Mouse (Mus musculus): ENCODE results near the gene Zfp74. TPM values are rescaled to one million over a fixed set of nuclear protein-coding genes. Genes with fewer than 3 reads are reported as not detected.
A peak's percentile ranks its signal among the peaks of the same experiment; 100 is the strongest.

Gene Zfp74
- polyA plus RNA-seq, 1 experiment from 2014 or later, result 6.4 TPM

DNA sequence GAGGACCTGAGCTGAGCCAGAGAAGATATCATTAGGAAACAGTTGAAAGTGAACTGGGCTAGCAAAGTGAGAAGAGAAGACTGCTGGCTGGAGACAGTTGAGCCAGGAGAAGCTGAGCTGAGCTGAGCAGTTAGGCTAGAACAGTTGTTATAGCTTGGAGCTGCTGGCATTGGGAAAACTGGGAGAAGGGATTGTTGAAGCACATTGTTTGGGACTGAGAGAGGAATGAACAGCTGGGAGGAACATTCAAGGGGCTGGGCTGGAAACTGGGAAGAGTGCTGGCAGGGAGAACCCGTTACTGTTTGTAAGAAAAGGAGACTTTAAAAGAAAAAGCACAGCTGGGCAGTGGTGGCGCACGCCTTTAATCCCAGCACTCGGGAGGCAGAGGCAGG, 35.8 kb downstream of the Zfp74 start:
- Histone ChIP-seq H3K79me2 (ENCODE audit: inconsistent target) (no peaks in the 10 kb centered on the region), H3K36me3 (ENCODE audit: inconsistent target) (peaks cover 21% of the 10 kb centered on the region), H3K4me3 (ENCODE audit: inconsistent target) (no peak overlapping the region), H3K27ac (no peak overlapping the region)
- 86% methylated on average over 4 of the region's 4 CpGs for WGBS (ENCODE audit: missing documents)

DNA sequence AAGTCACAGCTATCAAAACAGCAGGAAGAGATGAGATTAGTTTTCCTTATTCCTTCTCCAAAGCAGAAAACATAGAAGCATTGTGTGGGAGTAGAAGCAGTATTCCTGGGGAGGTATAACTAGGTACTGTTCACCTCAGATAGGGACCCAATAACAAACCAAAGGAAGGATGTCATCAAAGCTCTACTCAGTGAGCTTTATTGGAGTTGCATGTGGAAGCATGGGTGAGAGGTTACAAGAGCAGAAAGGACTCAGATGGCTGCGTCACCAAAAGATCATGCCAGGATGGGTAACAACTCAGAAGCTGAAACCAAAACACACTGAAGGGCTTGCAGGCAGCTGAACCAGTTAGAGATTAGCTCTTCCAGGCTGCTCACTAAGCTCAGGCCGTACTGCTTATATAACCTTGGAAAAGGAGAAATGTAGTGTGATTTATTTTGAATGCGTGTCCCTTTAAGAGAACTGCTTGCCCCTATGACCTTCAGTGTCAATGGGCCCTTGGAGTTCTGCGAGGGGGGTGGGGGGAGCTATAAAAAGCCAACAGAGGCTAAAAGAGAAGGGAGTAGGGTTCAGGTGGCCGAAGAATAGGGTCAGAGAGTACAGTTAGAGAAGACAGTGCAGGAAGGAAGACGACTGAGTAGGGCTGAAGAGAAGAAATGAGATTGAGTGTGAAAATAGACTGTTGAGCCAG, 36.4 kb downstream of the Zfp74 start:
- no peaks in the 10 kb centered on the region for H3K79me2 ChIP-seq (ENCODE audit: inconsistent target)
- no peak overlapping the region for H3K27ac ChIP-seq
- 82% methylated on average over 6 of the region's 6 CpGs for WGBS (ENCODE audit: missing documents)
- H3K36me3 ChIP-seq (ENCODE audit: inconsistent target), result peaks cover 21% of the 10 kb centered on the region
- H3K4me3 ChIP-seq (ENCODE audit: inconsistent target), result no peak overlapping the region

DNA sequence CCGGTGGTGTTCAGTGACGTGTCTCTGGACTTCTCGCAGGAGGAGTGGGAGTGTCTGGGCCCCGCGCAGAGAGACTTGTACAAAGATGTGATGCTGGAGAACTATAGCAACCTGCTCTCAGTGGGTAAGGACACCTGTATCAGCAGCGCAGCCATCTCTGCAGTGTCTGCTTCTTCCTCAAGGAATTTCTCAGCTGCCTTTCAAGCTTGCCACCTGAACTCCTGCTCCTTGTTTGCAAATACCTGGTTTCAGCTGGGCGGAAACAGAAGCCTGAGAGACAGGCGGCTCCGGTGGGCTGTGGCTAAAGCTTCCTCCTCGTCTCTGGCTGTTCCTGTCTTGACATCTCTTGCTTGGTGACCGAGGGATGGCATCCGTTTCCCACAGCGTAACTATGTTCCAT, 41.7 kb downstream of the Zfp74 start:
- no peak overlapping the region for H3K27ac ChIP-seq
- H3K4me3 ChIP-seq (ENCODE audit: inconsistent target), result no peak overlapping the region
- WGBS (ENCODE audit: missing documents), result 98% methylated on average over 10 of the region's 13 CpGs
- no peaks in the 10 kb centered on the region for H3K79me2 ChIP-seq (ENCODE audit: inconsistent target)
- H3K36me3 ChIP-seq (ENCODE audit: inconsistent target), result peaks cover 28% of the 10 kb centered on the region

DNA sequence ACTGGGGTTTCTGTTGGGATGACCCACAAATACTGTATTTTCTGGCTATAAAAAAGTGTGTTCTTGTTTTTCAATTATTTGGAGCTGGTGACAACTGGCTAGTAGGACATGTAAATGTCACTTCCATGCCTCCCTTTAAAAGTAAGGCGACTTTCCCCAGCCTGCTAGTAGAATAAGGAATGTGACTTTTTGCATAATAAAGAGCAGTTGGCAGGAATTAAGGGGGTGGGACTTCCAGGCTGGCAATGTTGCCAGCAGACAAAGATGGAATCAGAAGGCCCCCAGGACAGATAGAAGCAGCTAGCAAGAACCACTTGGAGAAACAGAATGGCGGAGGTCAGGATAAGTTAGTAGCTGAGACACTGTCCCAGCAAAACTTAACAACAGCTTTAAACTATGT, 43.6 kb downstream of the Zfp74 start:
- 91% methylated on average over 2 of the region's 2 CpGs for WGBS (ENCODE audit: missing documents)
- Histone ChIP-seq H3K36me3 (ENCODE audit: inconsistent target) (peaks cover 23% of the 10 kb centered on the region), H3K27ac (no peak overlapping the region), H3K4me3 (ENCODE audit: inconsistent target) (no peak overlapping the region), H3K79me2 (ENCODE audit: inconsistent target) (no peaks in the 10 kb centered on the region)

GRCm38 (mm10) chr7:29908130-29908950, 45.5 kb downstream of the Zfp74 start, which contains the start of gene Zfp383:
Zfp383 (plus strand) TSS chr7:29908223.
- Histone ChIP-seq H3K27ac (peak within 1 kb of the TSS; percentile 80), H3K79me2 (ENCODE audit: inconsistent target) (no peaks in the 10 kb centered on the region), H3K36me3 (ENCODE audit: inconsistent target) (0 out of 2 replicates have a peak, but pooled peaks cover 7% of the 10 kb centered on the region), H3K4me3 (ENCODE audit: inconsistent target) (peak within 1 kb of the TSS; percentile 74)
- WGBS (ENCODE audit: missing documents), result 2% methylated on average over 32 of the region's 33 CpGs

- Histone ChIP-seq H3K27ac (no peak overlapping the region), H3K36me3 (ENCODE audit: inconsistent target) (0 out of 2 replicates have a peak, but pooled peaks cover 5% of the 10 kb centered on the region)
- WGBS (ENCODE audit: missing documents), result 94% methylated on average over 5 of the region's 5 CpGs
Measured at GRCm38 (mm10) chr7:29907206-29907605, 46.7 kb downstream of the Zfp74 start.

GRCm38 (mm10) chr7:29906682-29907058, 47.2 kb downstream of the Zfp74 start:
- Histone ChIP-seq H3K27ac (peak overlapping the region; percentile 68), H3K4me3 (ENCODE audit: inconsistent target) (peak overlapping the region; percentile 63), H3K36me3 (ENCODE audit: inconsistent target) (no peaks in the 10 kb centered on the region), H3K79me2 (ENCODE audit: inconsistent target) (no peaks in the 10 kb centered on the region)
- 41% methylated on average over 8 of the region's 8 CpGs for WGBS (ENCODE audit: missing documents)

More at GRCm38 (mm10) chr7:29907206-29907605, 46.7 kb downstream of the Zfp74 start:
- Histone ChIP-seq H3K79me2 (ENCODE audit: inconsistent target) (no peaks in the 10 kb centered on the region), H3K4me3 (ENCODE audit: inconsistent target) (no peak overlapping the region)

DNA sequence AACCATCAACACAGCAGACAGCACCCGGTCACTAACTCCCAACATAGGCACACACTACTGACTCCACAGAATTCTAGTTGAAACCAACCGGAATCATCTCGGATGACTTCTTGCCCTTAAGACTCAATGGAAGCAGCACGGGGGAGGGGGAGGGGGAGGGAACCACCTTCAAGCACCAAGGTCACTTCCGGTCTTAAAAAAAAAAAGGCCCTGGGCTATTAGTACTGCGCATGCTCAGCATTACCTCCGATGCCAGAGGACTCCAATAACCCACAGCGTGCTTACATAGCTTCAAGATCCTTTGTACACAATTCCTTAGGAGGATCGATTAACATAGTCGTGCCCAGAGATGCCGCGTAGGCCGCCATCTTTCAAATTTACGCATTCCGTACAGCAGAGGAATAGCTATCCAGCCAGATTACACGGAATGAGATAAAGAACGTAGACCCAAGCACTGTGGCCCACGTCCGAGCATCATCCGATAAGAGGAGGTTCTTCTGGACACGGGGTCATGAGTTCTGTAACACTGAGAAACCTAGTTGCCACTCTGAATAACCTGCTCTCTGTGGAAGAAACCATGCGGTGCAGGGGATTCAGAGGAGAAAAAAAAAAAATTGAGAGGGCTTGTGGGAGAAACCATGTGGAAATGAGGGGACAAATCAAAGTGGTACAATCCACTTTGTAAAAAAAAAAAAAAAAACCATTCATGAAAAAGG, 47.8 kb downstream of the Zfp74 start, which contains the start of gene Zfp27:
Gene Zfp27 (minus strand): TSS at position 607 of the 716 bp plus-strand sequence.
- Histone ChIP-seq H3K79me2 (ENCODE audit: inconsistent target) (no peaks in the 10 kb centered on the region), H3K4me3 (ENCODE audit: inconsistent target) (peak within 1 kb of the TSS; percentile 63), H3K27ac (peak within 1 kb of the TSS; percentile 68), H3K36me3 (ENCODE audit: inconsistent target) (no peaks in the 10 kb centered on the region)
- WGBS (ENCODE audit: missing documents), result under 1% methylated on average over 22 of the region's 22 CpGs

- no peak overlapping the region for H3K27ac ChIP-seq
- 97% methylated on average over 4 of the region's 4 CpGs for WGBS (ENCODE audit: missing documents)
- H3K36me3 ChIP-seq (ENCODE audit: inconsistent target), result peaks cover 11% of the 10 kb centered on the region
- H3K4me3 ChIP-seq (ENCODE audit: inconsistent target), result no peak overlapping the region
- no peaks in the 10 kb centered on the region for H3K79me2 ChIP-seq (ENCODE audit: inconsistent target)
Measured at GRCm38 (mm10) chr7:29904101-29904500, 49.8 kb downstream of the Zfp74 start.

DNA sequence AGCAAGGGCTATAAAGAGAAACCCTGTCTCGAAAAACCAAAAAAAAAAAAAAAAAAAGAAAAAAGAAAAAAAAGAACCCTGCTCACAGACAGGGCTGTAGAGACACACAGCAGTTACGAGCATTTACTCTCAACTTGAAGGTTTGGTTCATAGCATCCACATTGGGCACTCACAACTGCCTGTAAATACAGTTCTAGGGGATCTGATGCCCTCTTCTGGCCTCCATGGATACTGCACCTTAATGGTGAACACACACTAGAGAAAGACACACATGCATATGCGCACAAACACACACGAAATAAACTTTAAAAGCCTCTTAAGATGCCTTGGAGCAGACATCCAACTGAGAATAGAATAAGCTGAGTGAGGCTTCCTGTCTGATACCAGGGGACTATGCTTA, 55.5 kb downstream of the Zfp74 start:
- WGBS (ENCODE audit: missing documents), result 100% methylated on average over 3 of the region's 4 CpGs
- peaks cover 65% of the 10 kb centered on the region for H3K36me3 ChIP-seq (ENCODE audit: inconsistent target)
- H3K27ac ChIP-seq, result no peak overlapping the region
- H3K4me3 ChIP-seq (ENCODE audit: inconsistent target), result no peak overlapping the region
- H3K79me2 ChIP-seq (ENCODE audit: inconsistent target), result no peaks in the 10 kb centered on the region

- no peak overlapping the region for H3K4me3 ChIP-seq (ENCODE audit: inconsistent target)
- H3K79me2 ChIP-seq (ENCODE audit: inconsistent target), result no peaks in the 10 kb centered on the region
- peaks cover 42% of the 10 kb centered on the region for H3K36me3 ChIP-seq (ENCODE audit: inconsistent target)
- 100% methylated on average over 2 of the region's 4 CpGs for WGBS (ENCODE audit: missing documents)
- no peak overlapping the region for H3K27ac ChIP-seq
Measured at GRCm38 (mm10) chr7:29892756-29893155, 61.1 kb downstream of the Zfp74 start.

GRCm38 (mm10) chr7:29890501-29890900, 63.4 kb downstream of the Zfp74 start:
- H3K27ac ChIP-seq, result no peak overlapping the region
- H3K4me3 ChIP-seq (ENCODE audit: inconsistent target), result no peak overlapping the region
- 94% methylated on average over 7 of the region's 7 CpGs for WGBS (ENCODE audit: missing documents)
- peaks cover 21% of the 10 kb centered on the region for H3K36me3 ChIP-seq (ENCODE audit: inconsistent target)
- H3K79me2 ChIP-seq (ENCODE audit: inconsistent target), result no peaks in the 10 kb centered on the region

GRCm38 (mm10) chr7:29880916-29881315, 73.0 kb downstream of the Zfp74 start:
- H3K27ac ChIP-seq, result no peak overlapping the region
- WGBS (ENCODE audit: missing documents), result 88% methylated on average over 7 of the region's 7 CpGs
- no peak overlapping the region for H3K4me3 ChIP-seq (ENCODE audit: inconsistent target)
- no peaks in the 10 kb centered on the region for H3K36me3 ChIP-seq (ENCODE audit: inconsistent target)
- no peaks in the 10 kb centered on the region for H3K79me2 ChIP-seq (ENCODE audit: inconsistent target)

Measured in macrophage (primary cell).